Mouse (Mus musculus): Measurements from ENCODE around the gene Snn. TPM values are rescaled to one million over a fixed set of nuclear protein-coding genes. Genes with fewer than 3 reads are reported as not detected.

Gene Snn
- 1 to 10 TPM; 1.1 to 3.9 TPM for total RNA-seq (2023)

GRCm38 (mm10) chr16:11060645-11061044 lies at the start of gene Snn:
Gene Snn (plus strand): TSS chr16:11060945.

GRCm38 (mm10) chr16:11066029-11066832 lies 5.5 kb downstream of the Snn start, which contains the start of gene Litaf:
Gene Litaf (minus strand): TSS chr16:11066157.

Other genes starting within 250 kb of the Snn start
- not detected for gene Gm11172, start 248.0 kb upstream of the Snn start, total RNA-seq (2023)
- 1 to 10 TPM; 5.3 TPM for gene Rmi2, start 225.9 kb upstream of the Snn start, total RNA-seq (2023)
- 100 to 1,000 TPM; 353 to 366 TPM for gene Litaf, start 5.2 kb downstream of the Snn start, total RNA-seq (2023)
- 10 to 100 TPM; 25.5 to 27.1 TPM for gene Txndc11, start 73.7 kb downstream of the Snn start, total RNA-seq (2023)
- gene Zc3h7a, start 115.4 kb downstream of the Snn start, total RNA-seq (2023), result 100 to 1,000 TPM; 184 to 201 TPM
- 10 to 100 TPM; 31.9 to 32.5 TPM for gene Rsl1d1, start 142.4 kb downstream of the Snn start, total RNA-seq (2023)
- gene Gspt1, start 193.4 kb downstream of the Snn start, total RNA-seq (2023), result 10 to 100 TPM; 37.5 to 38.6 TPM